Mouse (Mus musculus) embryonic fibroblast, embryonic 13.5 days (primary cell): ENCODE measurements at regions not wholly inside any gene's neighbourhood (a gene's known extent, or its start where the extent isn't known, plus 50 kb on each side); places are given as distances from the start of the nearest gene placed in this dataset.
"Not testable (repeated sequence)": the region's sequence is repeated elsewhere in the genome, so short reads cannot be mapped to it uniquely, and the experiment has no call there.

ENCODE experiments used
- H3K27ac ChIP-seq: 2 replicates; pipeline ENCODE4 v1.5.1; 2012; ENCODE audit warnings: low read length, control low read depth, inconsistent platforms; ENCODE audit not compliant: insufficient read depth
- H3K4me1 ChIP-seq: 2 replicates; pipeline ENCODE4 v1.6.1; 2011; ENCODE audit warnings: low read length; ENCODE audit not compliant: control insufficient read depth, insufficient read depth
- H3K4me3 ChIP-seq: 2 replicates; pipeline ENCODE4 v1.5.1; 2011; ENCODE audit warnings: mild to moderate bottlenecking, control low read depth, low read length; ENCODE audit not compliant: insufficient read depth
- CTCF ChIP-seq: IDR thresholded peaks from 2 replicates; pipeline ENCODE4 v1.5.1; 2011; ENCODE audit warnings: mild to moderate bottlenecking, control low read depth, low read length, moderate library complexity, borderline replicate concordance; ENCODE audit not compliant: insufficient read depth
- POLR2A ChIP-seq: IDR thresholded peaks from 2 replicates; pipeline ENCODE4 v1.6.1; 2011; ENCODE audit warnings: low read depth, mild to moderate bottlenecking, control low read depth, low read length, moderate library complexity

DNA sequence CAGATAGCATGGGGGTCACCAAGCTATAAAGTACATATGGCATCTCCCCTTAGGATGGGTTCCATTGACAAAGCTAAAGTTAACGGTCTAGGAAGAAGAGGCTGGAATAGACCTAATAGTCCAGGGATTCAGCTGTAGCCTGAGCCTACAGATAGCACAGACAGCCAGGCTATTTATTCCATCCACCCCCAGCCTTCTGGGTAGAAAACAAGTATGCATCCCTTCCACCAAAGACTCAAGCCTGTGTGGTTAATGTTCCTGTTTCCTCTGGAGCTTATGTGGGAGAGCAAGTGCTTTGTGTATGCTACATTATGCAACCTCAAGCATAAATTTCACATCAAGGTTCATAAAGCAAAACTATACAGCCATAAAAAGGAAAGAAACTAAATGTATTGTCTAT, 955.8 kb downstream of the Basp1 start:
- Histone ChIP-seq H3K4me3 (no peak overlapping the region), H3K27ac (no peak overlapping the region), H3K4me1 (no peaks in the 10 kb centered on the region)
- TF ChIP-seq CTCF (no peak), POLR2A (no peak)

DNA sequence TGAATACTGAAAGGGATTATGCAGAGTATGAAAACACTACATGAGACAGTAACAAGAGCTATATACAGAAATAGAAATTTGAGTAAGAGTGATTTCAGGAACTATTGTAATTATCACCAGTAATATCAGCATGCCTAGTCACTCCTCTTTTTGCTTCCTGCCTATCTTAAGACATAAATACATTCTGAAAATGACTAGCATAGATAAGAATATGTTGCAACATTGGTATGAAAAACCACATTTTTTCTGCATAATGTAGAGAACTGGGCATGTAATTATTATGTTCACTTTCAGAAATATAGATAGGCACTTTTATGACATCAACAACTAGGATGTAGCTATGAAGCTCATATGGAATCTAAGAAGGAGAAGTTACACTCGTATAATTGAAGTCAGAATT, 980.5 kb downstream of the Basp1 start:
- Histone ChIP-seq H3K27ac (no peak overlapping the region), H3K4me3 (no peak overlapping the region), H3K4me1 (no peaks in the 10 kb centered on the region)
- TF ChIP-seq CTCF (no peak), POLR2A (no peak)

DNA sequence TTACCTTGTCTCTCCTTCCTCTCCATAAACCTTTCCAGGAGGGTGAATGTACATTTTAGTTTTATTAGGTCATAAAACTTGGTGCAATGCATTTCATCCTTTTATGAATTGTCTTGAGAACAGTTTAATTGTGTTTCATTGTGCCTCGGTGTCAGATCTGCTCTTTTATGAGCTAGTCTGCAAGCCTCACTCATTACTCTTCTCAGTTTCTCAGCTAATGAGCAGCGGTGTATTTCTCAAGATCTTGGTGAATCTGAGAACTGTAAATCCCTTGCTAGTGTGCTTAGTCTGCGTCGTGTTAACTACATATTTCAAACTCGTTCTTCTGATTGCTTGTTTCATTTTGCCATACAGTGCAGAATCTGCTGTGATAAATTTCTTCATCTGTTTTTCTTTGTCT, 984.4 kb downstream of the Basp1 start:
- TF ChIP-seq POLR2A: no peak
- TF ChIP-seq CTCF: no peak

DNA sequence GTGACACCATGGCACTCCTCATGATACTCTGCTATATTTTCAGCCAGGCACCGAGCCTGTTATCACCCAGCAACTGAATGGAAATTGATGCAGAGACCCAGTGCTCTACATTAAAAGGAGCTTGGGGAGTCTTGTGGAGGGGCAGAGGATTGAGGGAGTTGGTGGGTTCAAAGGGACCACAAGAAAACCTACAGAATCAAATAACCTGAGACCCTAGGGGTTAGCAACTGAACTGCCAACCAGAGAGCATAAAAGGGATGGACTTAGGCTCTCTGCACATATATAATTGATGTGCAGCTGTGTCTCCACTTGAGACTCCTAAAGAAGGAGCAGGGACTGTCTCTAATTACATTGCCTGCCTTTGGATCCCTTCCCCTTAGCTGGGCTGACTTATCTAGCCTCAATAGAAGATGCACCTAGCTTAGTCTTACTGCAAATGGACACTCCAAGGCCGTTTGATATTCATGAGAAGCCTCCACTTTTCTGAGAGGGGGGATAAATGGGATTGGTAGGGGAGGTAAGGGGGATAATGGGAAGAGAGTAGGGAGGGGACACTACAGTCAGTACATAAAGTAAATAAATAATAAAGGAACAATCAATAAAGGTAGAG, 991.1 kb downstream of the Basp1 start:
- no peak overlapping the region for H3K27ac ChIP-seq
- no peaks in the 10 kb centered on the region for H3K4me1 ChIP-seq
- TF ChIP-seq CTCF (no peak), POLR2A (no peak)
- no peak overlapping the region for H3K4me3 ChIP-seq

More for the DNA sequence above, 984.4 kb downstream of the Basp1 start:
- no peak overlapping the region for H3K4me3 ChIP-seq
- no peak overlapping the region for H3K27ac ChIP-seq
- no peaks in the 10 kb centered on the region for H3K4me1 ChIP-seq

DNA sequence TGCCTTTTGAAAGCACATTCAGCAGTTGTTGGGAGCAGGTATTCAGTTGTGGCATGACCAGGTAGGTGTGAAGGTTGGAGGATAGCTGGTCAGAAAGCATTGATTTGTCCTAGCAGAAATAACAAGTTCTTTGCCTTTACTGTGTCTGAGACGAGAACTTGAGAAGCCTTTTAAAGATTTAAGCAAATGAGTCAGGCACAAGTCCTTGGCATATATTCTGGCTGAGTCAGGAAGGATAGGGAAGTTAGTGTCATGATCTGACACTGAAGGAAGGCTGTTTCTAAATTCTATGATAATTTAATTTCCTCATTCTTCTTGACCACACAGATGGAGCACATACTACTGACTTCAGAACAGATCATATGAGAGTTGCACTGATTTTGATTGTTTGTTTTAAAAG, 993.8 kb downstream of the Basp1 start:
- no peak overlapping the region for H3K4me3 ChIP-seq
- H3K4me1 ChIP-seq: no peaks in the 10 kb centered on the region
- no peak overlapping the region for H3K27ac ChIP-seq
- TF ChIP-seq CTCF: no peak
- no peak for TF ChIP-seq POLR2A

DNA sequence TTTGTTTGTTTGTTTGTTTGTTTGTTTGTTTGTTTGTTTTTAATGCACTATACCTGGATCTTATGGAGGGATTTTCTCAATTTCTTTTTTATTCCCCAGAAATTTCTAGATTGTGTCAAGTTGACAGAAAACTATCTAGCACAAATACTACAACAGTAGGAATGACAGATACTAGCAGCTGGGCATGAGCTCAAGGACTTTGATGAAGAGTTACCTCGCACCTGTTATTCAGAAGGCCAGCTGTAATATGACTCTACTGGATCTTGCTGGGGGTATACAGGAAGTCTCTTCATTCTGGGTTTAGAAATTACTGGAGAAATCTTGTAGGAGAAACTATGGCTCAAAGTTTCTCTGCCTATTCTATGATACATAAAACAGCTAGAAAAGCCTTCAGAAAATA, 994.4 kb downstream of the Basp1 start:
- TF ChIP-seq POLR2A: no peak
- no peak for TF ChIP-seq CTCF
- Histone ChIP-seq H3K4me3 (no peak overlapping the region), H3K27ac (no peak overlapping the region), H3K4me1 (no peaks in the 10 kb centered on the region)

DNA sequence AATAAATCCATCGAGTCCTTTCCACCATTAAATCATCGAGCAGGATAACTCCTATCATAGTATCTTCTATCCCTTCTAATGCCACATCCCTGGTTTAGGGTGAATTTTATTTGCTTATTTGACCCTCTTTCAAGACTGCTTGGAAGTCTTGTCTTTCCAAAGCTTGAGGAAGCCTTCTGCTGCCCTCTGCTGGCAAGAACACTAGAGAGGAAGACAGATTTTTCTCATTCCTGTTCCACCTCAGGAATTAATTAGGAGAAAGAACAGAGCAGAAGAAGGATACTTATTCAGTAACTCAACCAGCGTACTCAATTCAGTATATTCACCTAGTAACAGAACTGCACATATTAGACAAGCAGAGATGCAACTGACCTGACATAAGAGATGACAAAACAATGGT, 1005.9 kb downstream of the Basp1 start:
- no peaks in the 10 kb centered on the region for H3K4me1 ChIP-seq
- no peak overlapping the region for H3K27ac ChIP-seq
- no peak overlapping the region for H3K4me3 ChIP-seq
- TF ChIP-seq CTCF (no peak), POLR2A (no peak)

DNA sequence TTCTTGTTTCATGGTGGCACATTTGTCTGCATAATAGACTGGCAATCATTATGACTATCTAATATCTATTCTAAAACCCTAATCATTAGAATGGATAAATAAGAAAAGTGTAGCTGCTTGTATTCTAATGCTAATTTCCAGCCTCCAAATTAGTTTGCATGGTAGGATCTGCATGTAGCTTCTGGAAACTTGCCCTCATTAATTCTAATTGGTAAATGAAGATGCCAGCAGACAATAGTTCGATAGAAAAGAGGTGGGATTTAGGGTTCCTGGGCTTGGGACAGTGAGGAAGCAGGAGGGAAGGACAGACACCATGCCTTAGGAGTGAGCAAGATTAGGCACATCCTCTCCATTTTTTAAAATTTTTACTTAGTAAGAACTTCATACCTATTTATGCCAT, 1008.3 kb downstream of the Basp1 start:
- no peak overlapping the region for H3K27ac ChIP-seq
- no peaks in the 10 kb centered on the region for H3K4me1 ChIP-seq
- TF ChIP-seq POLR2A (no peak), CTCF (no peak)
- no peak overlapping the region for H3K4me3 ChIP-seq

DNA sequence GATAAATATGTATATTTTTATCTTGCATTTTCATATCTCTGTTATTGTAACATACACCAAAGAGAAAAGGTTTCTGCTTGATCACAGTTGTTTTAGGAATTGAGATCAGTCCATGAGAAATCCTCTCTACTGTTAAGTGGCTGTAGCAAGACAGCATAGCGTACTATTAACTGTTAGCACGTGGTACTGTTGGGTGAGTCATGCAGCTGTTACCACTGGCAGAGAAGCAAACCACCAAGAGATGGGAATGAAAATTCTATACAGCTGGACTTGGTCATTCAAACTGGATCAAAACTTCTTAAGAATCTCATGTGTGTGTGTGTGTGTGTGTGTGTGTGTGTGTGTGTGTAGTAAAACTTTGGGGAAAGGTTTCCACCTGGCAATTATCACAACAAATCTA, 1013.5 kb downstream of the Basp1 start:
- H3K27ac ChIP-seq: no peak overlapping the region
- no peaks in the 10 kb centered on the region for H3K4me1 ChIP-seq
- H3K4me3 ChIP-seq: no peak overlapping the region
- no peak for TF ChIP-seq CTCF
- TF ChIP-seq POLR2A: no peak

DNA sequence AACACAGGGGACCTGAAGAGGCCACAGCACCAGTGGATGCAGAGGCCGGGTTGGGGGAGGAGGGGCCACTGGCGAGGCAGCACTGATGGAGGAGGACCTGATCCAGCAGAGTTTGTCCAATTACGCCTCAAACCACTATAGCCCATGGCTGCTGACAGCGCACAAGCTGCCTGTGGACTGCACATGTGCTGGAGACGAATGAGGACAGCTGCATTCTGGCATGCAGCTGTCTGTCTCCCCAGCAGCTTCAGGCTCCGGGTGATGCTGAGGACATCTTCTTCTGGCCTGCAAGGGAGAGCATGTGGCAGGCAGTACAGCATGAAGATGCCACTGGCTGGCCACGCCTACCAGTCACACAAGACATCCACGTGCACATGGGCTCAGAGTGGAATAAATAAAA, 1055.2 kb downstream of the Basp1 start:
- Histone ChIP-seq H3K4me3 (no peak overlapping the region), H3K27ac (no peak overlapping the region), H3K4me1 (no peaks in the 10 kb centered on the region)
- TF ChIP-seq POLR2A (no peak), CTCF (no peak)

DNA sequence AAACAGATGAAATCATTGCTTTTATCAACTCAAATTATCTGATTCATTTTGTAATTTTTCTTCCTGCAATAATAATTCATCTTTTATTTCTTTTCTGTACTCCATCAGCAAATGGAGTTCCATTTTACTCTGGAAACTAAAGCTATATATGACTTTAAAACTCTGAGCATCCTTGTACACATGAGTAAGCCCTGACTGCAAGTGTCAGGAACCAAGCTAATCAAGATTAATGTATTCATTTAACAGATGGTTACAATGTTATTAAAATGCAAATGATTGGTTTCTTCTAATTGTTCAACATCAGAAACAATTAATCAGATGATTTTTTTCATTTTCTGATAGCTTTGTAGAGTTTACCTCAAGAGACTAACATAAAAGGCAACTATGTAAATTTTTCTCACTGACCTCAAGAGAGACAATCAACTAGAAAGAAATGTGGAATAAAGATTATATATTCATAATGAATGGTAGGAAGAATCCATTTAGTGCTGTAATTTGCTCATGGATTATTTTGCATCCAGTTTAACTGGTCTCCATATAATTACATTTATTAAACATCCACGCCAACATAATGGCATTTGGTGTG, 1064.5 kb downstream of the Basp1 start:
- no peak overlapping the region for H3K4me3 ChIP-seq
- no peaks in the 10 kb centered on the region for H3K4me1 ChIP-seq
- TF ChIP-seq POLR2A: no peak
- TF ChIP-seq CTCF: no peak
- no peak overlapping the region for H3K27ac ChIP-seq

DNA sequence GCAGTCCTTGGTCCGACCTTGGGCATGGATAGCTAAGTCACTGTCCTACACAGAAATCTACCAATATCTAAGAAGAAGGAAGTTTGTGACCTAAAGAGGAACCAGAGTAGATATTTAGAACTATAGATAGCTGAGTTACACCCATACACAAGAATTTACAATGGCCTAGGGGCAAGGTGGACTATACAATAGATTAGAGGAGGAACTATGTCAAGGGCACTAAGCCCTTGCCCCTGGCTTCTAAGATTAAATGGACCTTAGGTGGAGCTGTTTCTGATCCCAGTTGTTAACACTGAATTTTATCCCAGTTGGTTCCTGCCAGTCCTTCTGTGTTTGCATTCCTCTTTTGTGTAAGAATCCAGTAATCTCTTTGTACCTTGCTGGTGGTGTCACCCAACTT, 1077.7 kb downstream of the Basp1 start:
- H3K27ac ChIP-seq, H3K4me1 ChIP-seq, H3K4me3 ChIP-seq: not testable (repeated sequence)

DNA sequence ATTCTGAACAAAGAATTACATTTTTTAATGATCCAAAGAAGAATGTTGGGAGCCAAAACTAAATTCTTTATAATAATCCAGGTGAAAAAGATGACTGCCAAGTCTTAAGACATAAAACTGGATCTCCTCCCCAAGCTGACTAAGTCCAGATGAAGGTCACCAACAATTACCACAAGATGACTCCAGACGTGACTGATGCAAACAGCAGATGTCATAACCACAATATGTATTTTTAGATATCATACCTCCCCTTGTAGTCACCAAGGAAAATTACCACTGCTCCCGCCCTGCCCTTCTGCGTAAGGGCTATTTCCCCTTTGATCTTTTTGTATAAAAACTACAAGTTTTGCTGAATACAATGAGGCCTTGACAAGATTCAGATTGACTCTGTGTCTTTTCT, 1110.4 kb downstream of the Basp1 start:
- not testable (repeated sequence) for H3K4me1 ChIP-seq
- peak overlapping the region; percentile 57; the same call in 1 of the 2 replicates for H3K27ac ChIP-seq

More for the DNA sequence above, 1110.4 kb downstream of the Basp1 start:
- H3K4me3 ChIP-seq: not testable (repeated sequence)
